ENCODE assay signal across 12 mouse cellular contexts in the genomic region with DNA sequence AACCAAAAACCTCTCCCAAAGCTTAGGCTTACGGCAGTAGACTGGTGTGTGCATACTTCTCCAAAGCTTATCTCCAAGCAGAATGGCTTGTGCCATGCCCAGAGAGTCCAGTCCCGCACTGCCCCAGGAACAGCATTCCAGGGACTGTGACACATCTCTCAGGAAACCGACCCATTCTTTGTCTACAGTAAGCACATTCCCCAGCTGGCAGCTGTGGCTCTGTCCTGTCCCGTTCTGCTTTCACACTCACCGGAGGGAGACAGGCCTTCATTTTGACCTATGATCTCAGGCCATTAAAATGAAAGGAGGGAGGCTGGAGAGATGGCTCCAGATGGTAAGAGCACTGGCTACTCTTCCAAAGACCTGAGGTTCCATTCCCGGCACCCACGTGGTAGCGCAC. TPM values are rescaled to one million over a fixed set of nuclear protein-coding genes. Genes with fewer than 3 reads are reported as not detected.
DNase-seq lines count a peak whose midpoint lies in the region; ATAC-seq and TF ChIP-seq lines count a peak whose summit lies in the region.
"Had no signal": no experiment of that assay in that cellular context is flagged by ENCODE, and none has a peak within 500 bp of the region (broad histone marks: within the 10 kb centered on the region; RNA-seq: fewer than 3 reads in every experiment).

No protein-coding gene starts in this region.

- no peak overlapping the region for H3K9ac ChIP-seq in forebrain, embryonic 11.5 days (ENCODE audit: low read length)
- H3K9ac ChIP-seq in forebrain, embryonic 16.5 days (replicated peaks; ENCODE audit: low read depth, low read length) = no peak overlapping the region
- no peak overlapping the region for H3K9ac ChIP-seq in midbrain, embryonic 11.5 days (ENCODE audit: low read length)
- H3K9ac ChIP-seq in midbrain, postnatal 0 days (replicated peaks; ENCODE audit: low read length, poor library complexity, severe bottlenecking) = no peak overlapping the region
- H3K9ac ChIP-seq: limb, embryonic 12.5 days had no signal

- no peak overlapping the region for H3K27ac ChIP-seq in forebrain, embryonic 11.5 days (ENCODE audit: low read depth, low read length)
- no peak overlapping the region for H3K27ac ChIP-seq in forebrain, embryonic 16.5 days (ENCODE audit: low read length)
- H3K27ac ChIP-seq in midbrain, embryonic 11.5 days (ENCODE audit: low read depth, low read length) = no peak overlapping the region; the same call in 1 of the 2 replicates
- H3K27ac ChIP-seq in midbrain, postnatal 0 days (ENCODE audit: low read depth, low read length) = no peak overlapping the region
- H3K27ac ChIP-seq: limb, embryonic 12.5 days had no signal

- peak; percentile 70 for ATAC-seq in forebrain, embryonic 11.5 days (replicated peaks; ENCODE audit: low FRiP score)
- ATAC-seq in forebrain, embryonic 16.5 days = no peak
- ATAC-seq in midbrain, embryonic 11.5 days (ENCODE audit: low FRiP score) = peak; percentile 87
- ATAC-seq in midbrain, postnatal 0 days (ENCODE audit: low FRiP score) = no peak
- ATAC-seq in erythroblast, adult 5-6 weeks (replicated peaks; ENCODE audit: low FRiP score, poor library complexity, severe bottlenecking) = no peak

- H3K27me3 ChIP-seq in forebrain, embryonic 11.5 days (ENCODE audit: control insufficient read depth, insufficient read depth, low read length) = no peaks in the 10 kb centered on the region
- no peaks in the 10 kb centered on the region for H3K27me3 ChIP-seq in forebrain, embryonic 16.5 days (replicated peaks; ENCODE audit: control insufficient read depth, insufficient read depth, low read length)
- H3K27me3 ChIP-seq in midbrain, embryonic 11.5 days (ENCODE audit: control insufficient read depth, insufficient read depth, low read length) = no peaks in the 10 kb centered on the region
- no peaks in the 10 kb centered on the region for H3K27me3 ChIP-seq in midbrain, postnatal 0 days (ENCODE audit: insufficient read depth, low read length)
- H3K27me3 ChIP-seq: limb, embryonic 12.5 days had no signal

- WGBS in forebrain, embryonic 11.5 days = 53% methylated on average over 8 of the region's 8 CpGs
- WGBS in forebrain, embryonic 16.5 days = 48% methylated on average over 8 of the region's 8 CpGs
- 30% methylated on average over 8 of the region's 8 CpGs for WGBS in midbrain, embryonic 11.5 days
- WGBS in midbrain, postnatal 0 days = 39% methylated on average over 8 of the region's 8 CpGs

- DNase-seq in forebrain, embryonic 11.5 days (ENCODE audit: low spot score) = no peak
- peak; percentile 89 for DNase-seq in midbrain, embryonic 11.5 days (ENCODE audit: low spot score, missing footprints)
- DNase-seq in midbrain, postnatal 0 days (ENCODE audit: low spot score) = no peak
- peak; percentile 67 for DNase-seq in mesoderm, embryonic 11.5 days (ENCODE audit: low read depth, low spot score)
- no peak for DNase-seq in B cell, adult 2 months
- no peak for DNase-seq in cerebellum, adult 8-10 months
- DNase-seq: heart, postnatal 4 days; kidney, postnatal 25 days had no signal

- H3K4me3 ChIP-seq in forebrain, embryonic 11.5 days (ENCODE audit: low read depth, low read length) = no peak overlapping the region
- H3K4me3 ChIP-seq in forebrain, embryonic 16.5 days (replicated peaks; ENCODE audit: low read length) = no peak overlapping the region
- no peak overlapping the region for H3K4me3 ChIP-seq in midbrain, embryonic 11.5 days (ENCODE audit: low read depth, low read length)
- no peak overlapping the region for H3K4me3 ChIP-seq in midbrain, postnatal 0 days (ENCODE audit: low read depth, low read length)
- H3K4me3 ChIP-seq: limb, embryonic 12.5 days had no signal

- peaks cover 4% of the 10 kb centered on the region; the same call in 1 of the 2 replicates for H3K4me1 ChIP-seq in forebrain, embryonic 11.5 days (replicated peaks; ENCODE audit: control insufficient read depth, insufficient read depth, low read length)
- H3K4me1 ChIP-seq in forebrain, embryonic 16.5 days (replicated peaks; ENCODE audit: control insufficient read depth, insufficient read depth, low read length) = peaks cover 8% of the 10 kb centered on the region
- H3K4me1 ChIP-seq in midbrain, embryonic 11.5 days (ENCODE audit: control insufficient read depth, insufficient read depth, low read length) = peaks cover 13% of the 10 kb centered on the region
- H3K4me1 ChIP-seq in midbrain, postnatal 0 days (ENCODE audit: insufficient read depth, low read length) = no peaks in the 10 kb centered on the region

- no peak overlapping the region for H3K4me2 ChIP-seq in forebrain, embryonic 11.5 days (ENCODE audit: low read depth, low read length, severe bottlenecking)
- no peak overlapping the region for H3K4me2 ChIP-seq in forebrain, embryonic 16.5 days (ENCODE audit: low read length)
- H3K4me2 ChIP-seq in midbrain, embryonic 11.5 days = no peak overlapping the region
- H3K4me2 ChIP-seq in midbrain, postnatal 0 days (ENCODE audit: low read depth, low read length, poor library complexity, severe bottlenecking) = no peak overlapping the region
- H3K4me2 ChIP-seq: limb, embryonic 12.5 days had no signal

- no peaks in the 10 kb centered on the region for H3K36me3 ChIP-seq in forebrain, embryonic 11.5 days (ENCODE audit: control insufficient read depth, insufficient read depth, low read length)
- H3K36me3 ChIP-seq in forebrain, embryonic 16.5 days (ENCODE audit: control insufficient read depth, insufficient read depth) = no peaks in the 10 kb centered on the region
- no peaks in the 10 kb centered on the region for H3K36me3 ChIP-seq in midbrain, embryonic 11.5 days (ENCODE audit: control insufficient read depth, insufficient read depth, low read length)
- no peaks in the 10 kb centered on the region for H3K36me3 ChIP-seq in midbrain, postnatal 0 days (ENCODE audit: insufficient read depth, low read length)
- H3K36me3 ChIP-seq: limb, embryonic 12.5 days had no signal

- H3K9me3 ChIP-seq in forebrain, embryonic 11.5 days (ENCODE audit: control insufficient read depth, low read length) = no peaks in the 10 kb centered on the region
- no peaks in the 10 kb centered on the region for H3K9me3 ChIP-seq in forebrain, embryonic 16.5 days (ENCODE audit: control insufficient read depth, low read length)
- no peaks in the 10 kb centered on the region for H3K9me3 ChIP-seq in midbrain, embryonic 11.5 days (ENCODE audit: control insufficient read depth, low read length)
- H3K9me3 ChIP-seq in midbrain, postnatal 0 days (ENCODE audit: low read length) = no peaks in the 10 kb centered on the region
- H3K9me3 ChIP-seq: limb, embryonic 12.5 days had no signal

- no peak for TF ChIP-seq CTCF in midbrain, postnatal 0 days (IDR thresholded peaks at IDR 0.05)

RNA-seq across cellular contexts. Expression of gene Lamc2, which starts 15.9 kb away (rescaled TPM):
- 0.48 and 0.55 TPM in 2 replicates for polyA plus RNA-seq in forebrain, embryonic 11.5 days (2014; fragmentation: Nextera tagmentation; extraction: Ambion mirVana)
- 1.6 and 2.0 TPM in 2 replicates for polyA plus RNA-seq in forebrain, embryonic 16.5 days (2015; fragmentation: Nextera tagmentation; extraction: Ambion mirVana)
- polyA plus RNA-seq in midbrain, embryonic 11.5 days (2014; fragmentation: Nextera tagmentation; extraction: Ambion mirVana) = 0.25 and 0.51 TPM in 2 replicates
- 5.1 and 7.6 TPM in 2 replicates for total RNA-seq in midbrain, postnatal 0 days (2014; rRNA removed)
- polyA plus RNA-seq in midbrain, postnatal 0 days (2015; fragmentation: Nextera tagmentation; extraction: Ambion mirVana) = 4.8 and 5.0 TPM in 2 replicates
- not detected in 2 replicates for total RNA-seq in erythroblast, adult 5-6 weeks (2015; ENCODE audit: low replicate concordance)
- total RNA-seq in erythroblast, adult 5-6 weeks (2017; ENCODE audit: low replicate concordance) = not detected in 2 replicates
- total RNA-seq: common myeloid progenitor, adult 5-6 weeks had no signal

Comparison
In these comparisons a context has a peak if more than half of its experiments do, and no peak if none do; other contexts are left out.
1. ATAC-seq: peak in forebrain, embryonic 11.5 days (single experiment) and midbrain, embryonic 11.5 days (single experiment); none in forebrain, embryonic 16.5 days (single experiment), midbrain, postnatal 0 days (single experiment) and erythroblast, adult 5-6 weeks (single experiment).
2. DNase-seq: peak in midbrain, embryonic 11.5 days (single experiment) and mesoderm, embryonic 11.5 days (single experiment); none in forebrain, embryonic 11.5 days (single experiment), midbrain, postnatal 0 days (single experiment), B cell, adult 2 months (0 of 2) and cerebellum, adult 8-10 months (single experiment).